Mouse (Mus musculus) brain, embryonic 14.5 days (tissue): ENCODE measurements around the gene Igsf11.

Experiments used
- CTCF ChIP-seq: fragments of 200-500 bp; IDR thresholded peaks from 2 replicates; pipeline ENCODE4 v1.5.1; 2012; ENCODE audit warnings: inconsistent platforms, mild to moderate bottlenecking, moderate library complexity, borderline replicate concordance; ENCODE audit not compliant: insufficient read depth, insufficient read length; ENCODE audit errors: extremely low read depth
- POLR2A ChIP-seq: fragments of 200-500 bp; IDR thresholded peaks from 2 replicates; pipeline ENCODE4 v1.6.1; 2012; ENCODE audit warnings: mild to moderate bottlenecking, inconsistent platforms, borderline replicate concordance; ENCODE audit not compliant: poor library complexity, insufficient read depth, insufficient read length, severe bottlenecking; ENCODE audit errors: extremely low read depth

DNA sequence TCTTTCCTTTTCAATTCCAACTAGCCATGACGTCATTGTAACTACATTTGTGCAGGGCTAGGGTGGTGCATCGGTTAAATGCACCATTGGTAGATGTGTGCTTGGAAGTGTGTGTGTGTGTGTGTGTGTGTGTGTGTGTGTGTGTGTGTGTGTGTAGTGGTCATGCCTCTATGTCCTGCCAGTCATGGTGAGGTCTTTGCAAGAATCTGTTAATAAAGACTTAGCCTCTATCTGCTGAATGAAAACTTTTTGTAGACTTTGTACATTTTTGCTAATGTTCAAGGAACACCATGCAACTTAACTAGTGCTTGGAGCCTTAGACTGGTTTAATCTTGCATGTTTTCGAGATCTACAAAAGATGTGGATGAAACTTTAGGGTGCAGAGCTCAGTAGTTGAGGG, 48.3 kb downstream of the Igsf11 start:
- no peak for TF ChIP-seq CTCF
- no peak for TF ChIP-seq POLR2A
